Mouse (Mus musculus) cerebellum, adult 18-20 months (tissue): ENCODE measurements at regions not wholly inside any gene's neighbourhood (a gene's known extent, or its start where the extent isn't known, plus 50 kb on each side); places are given as distances from the start of the nearest gene placed in this dataset.
"Not testable (repeated sequence)": the region's sequence is repeated elsewhere in the genome, so short reads cannot be mapped to it uniquely, and the experiment has no call there.

ENCODE experiments used
- DNase-seq, 2 experiments: peaks; one replicate each; pipeline ENCODE4 v3.0.0; 2021

DNA sequence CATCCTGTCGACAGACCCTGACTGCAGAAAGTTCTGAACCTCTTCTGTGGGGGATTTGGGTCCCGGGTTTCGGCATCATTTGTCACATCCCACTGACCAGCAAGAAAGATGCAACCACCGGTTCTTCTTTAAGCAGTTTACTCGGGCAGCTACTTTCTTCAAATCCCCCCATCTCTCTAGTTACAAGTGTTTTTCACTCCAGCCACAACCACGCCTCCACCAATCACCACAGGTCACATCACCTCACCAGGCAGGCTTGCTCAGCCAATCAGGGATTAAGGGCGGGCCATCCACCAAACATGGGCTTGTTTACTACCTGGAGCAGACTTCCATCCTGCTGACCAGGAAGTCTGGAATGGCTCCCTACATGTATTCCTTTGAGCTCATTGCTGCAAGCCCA, 119.6 kb downstream of the Tnfsf18 start:
- not testable (repeated sequence) for DNase-seq

DNA sequence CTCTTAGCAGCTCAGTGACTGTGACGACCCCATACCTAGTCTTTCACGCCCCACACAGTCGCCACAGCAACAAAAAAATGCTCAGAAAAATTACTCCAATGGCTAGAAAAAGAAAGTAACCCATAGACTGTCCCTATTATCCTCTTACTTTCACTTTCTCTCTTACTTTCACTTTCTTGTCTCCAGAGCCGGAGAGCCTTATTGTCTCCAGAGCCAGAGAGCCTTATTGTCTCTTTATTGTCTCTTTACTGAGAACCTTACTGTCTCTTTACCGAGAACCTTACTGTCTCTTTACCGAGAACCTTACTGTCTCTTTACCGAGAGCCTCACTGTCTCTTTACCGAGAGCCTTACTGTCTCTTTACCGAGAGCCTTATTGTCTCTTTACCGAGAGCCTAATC, 119.2 kb downstream of the Tnfsf18 start:
- DNase-seq: not testable (repeated sequence)

DNA sequence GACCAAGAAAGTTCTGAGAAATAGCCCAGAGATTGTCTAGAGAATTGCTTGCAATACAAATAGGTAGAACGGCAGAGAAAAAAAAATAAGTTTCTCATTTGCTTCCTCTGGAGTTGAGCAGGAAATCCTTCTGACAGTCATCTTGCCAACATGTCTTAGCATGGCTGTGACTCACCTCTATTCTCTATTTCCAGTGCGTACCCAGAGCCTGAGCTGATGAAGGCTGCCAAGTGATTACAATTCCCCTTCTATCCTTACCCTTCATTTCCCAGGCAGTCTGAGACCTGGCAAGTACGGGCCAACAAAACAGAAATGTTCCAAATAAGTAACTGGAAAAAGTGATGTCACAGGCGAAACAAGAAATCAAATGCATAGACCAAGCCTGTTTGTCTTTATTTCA, 113.0 kb downstream of the Tnfsf18 start:
- DNase-seq: no peak

DNA sequence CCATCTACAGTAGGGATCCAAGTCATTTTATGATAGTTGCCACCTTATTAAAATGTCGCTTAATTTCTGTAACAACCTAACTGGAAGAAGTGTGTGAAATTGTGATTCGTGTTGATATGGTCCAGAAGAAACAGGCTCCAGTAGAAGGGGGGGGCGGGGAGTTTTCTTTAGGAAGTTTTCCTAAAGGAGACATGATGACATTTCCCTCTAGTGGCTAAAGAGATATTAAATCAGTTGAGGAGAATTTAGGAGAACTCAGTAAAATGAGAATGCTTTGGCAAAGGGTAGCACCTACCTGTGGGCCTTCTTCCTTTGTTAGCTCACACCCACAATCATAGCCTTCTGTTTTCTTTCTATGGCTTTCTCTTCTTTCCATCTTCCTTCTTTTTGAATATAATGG, 107.7 kb downstream of the Tnfsf18 start:
- no peak for DNase-seq

DNA sequence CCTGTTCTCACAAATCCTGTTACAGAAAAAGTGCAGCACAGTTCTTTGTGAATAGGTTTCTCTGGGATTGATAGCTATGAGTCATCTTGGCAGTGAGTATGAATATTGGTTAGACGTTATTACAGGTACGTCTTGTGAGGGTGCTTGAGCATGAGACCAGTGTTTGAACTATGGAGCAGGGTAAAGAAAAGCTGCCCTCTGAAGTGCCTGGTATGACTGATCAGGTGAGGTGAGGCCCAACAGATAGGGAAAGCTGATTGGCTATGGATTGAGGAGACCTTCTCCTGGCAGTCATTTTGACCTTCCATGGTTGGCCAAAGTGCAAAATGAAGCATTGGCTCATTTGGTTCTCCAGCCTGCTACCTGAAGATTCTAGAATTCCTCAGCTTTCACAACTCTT, 106.7 kb downstream of the Tnfsf18 start:
- no peak for DNase-seq

DNA sequence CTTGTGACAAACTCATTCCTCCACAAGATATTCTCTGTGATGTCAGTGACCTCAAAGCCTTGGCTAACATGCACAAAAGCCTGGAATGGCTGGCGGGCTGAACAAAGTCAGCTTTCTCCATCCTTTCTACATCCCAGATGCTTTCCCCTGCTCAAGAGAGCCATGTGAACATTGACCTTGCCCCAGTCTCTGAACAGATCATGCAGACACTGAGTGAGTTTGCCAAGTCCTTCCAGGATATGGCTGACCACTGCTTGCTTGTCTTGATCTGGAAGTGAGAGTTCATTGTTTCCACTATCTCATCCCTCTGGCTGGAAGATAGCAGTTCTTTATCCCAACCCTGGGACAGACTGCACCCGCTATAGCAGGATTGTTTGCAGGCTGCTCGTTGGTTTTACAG, 103.7 kb downstream of the Tnfsf18 start:
- no peak for DNase-seq

DNA sequence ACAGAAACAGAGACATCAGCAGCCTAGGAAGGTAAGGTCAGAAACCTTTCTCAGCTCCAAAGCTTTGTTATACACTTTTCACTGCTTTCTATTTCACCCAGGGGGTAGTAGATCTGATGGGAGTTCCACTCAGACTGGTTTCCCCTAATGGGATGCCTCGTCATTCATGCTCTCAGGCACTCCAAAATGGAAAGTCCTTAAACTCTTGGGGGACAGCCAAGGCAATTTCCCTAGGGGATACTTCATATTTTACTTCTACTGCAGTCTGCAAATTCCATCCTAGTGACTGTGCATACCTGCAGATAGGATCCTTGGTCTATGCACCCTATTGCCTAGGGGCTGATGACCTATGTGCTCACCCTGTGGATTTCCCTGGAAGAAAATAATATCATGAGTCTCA, 82.1 kb downstream of the Tnfsf18 start:
- DNase-seq: no peak

DNA sequence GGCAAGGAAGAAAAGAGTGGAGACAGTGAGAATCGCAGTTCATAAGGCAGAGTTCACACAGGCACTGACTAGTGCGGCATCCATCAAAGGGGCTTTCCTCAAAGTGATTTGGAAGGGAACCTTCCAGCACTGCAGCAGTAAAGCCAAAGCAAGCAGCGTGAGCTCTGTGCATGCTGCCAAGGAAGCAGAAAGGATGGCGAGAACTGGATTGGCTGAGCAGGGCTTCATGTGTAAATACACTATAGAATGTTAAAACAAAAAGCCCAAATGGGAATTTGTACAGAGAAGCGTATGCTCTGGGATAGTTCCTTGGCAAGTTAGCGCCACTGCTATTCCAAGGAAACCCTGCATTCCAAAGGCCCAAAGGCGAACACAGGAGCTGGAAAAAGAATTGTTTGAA, 81.5 kb downstream of the Tnfsf18 start:
- no peak for DNase-seq

DNA sequence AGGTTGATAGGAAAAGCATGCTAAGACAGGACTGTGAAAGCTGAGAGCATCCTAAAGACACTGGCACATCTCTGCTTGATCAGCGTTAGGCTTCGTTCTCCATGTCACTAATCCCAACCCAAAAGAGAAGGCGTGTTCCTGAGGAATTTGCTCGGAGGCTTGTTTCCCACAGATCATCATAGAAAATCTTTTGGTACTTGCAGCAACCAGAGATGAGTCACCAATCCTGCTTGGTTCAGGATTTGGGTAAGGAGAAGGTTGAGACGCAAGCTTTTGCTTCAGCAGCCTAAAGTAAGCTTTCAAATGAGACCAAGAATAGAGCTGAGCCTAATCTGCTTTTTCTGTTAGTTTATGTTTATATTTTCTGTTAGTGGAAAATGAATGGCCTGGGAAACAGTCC, 80.7 kb downstream of the Tnfsf18 start:
- no peak for DNase-seq

DNA sequence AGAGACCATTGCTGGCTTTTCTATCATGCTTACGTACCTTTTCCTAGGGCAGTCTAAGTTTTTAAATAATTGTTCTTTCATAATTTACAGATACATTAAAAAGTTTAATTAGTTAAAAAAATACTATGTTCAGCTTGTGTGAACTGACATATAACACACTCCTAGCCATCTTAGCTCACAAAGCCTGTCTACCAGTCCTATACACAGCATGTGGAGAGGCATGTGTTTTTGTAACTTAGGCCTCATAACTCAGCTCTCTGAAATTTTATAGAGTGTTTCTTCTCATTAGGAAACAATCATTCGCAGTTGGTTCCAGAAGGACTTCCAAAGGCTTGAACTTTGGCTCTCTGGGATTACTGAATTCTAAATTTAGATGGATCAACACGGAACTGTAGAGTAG, 76.3 kb downstream of the Tnfsf18 start:
- DNase-seq: no peak

DNA sequence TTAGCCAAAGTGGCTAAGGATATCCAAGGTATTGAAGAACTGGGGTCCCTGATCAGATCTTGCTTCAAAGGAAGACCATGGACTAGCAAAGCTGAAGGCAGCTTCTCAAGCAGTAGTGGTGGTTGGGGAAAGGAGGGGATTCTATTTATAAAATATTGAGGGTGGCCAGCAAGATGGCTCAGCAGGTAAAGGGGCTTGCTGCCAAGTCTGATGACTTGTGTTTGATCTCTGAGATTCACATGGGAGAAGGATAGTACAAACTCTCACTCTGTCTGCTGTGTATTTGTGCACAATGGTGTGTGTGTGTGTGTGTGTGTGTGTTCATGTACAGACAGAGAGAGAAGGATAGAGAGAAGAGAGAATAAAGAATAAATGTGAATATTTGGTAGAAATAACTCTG, 73.4 kb downstream of the Tnfsf18 start:
- no peak for DNase-seq

DNA sequence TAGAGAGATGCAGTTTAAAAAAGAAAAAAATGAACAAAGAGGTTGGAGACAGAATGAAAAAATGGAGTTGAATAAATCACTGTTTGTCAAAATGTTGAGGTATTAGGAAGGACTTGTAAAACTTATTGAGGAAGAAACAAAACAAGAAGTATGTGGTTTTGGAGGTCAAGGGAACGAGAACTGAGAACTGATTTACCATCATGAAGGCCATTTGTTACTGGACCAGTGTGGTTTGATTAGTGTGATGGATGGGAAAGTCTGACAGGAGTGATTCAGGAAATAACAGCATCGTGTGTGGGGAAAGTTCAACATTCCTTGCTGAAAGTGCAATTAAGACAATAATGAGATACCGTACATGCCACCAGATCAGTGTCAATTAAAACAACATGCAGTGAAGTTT, 65.9 kb downstream of the Tnfsf18 start:
- DNase-seq: no peak
